Mouse (Mus musculus) embryonic facial prominence, embryonic 12.5 days (tissue): ENCODE measurements around the gene Dlg5. TPM values are rescaled to one million over a fixed set of nuclear protein-coding genes. Genes with fewer than 3 reads are reported as not detected.

Experiments used
- ATAC-seq: fragments of 200-750 bp; cut with Nextera tagmentation; 2 replicates; pipeline ENCODE4 v1.8.0; 2017; ENCODE audit not compliant: insufficient number of reproducible peaks, insufficient read depth, low FRiP score, low TSS enrichment
- H3K27ac ChIP-seq: fragments of 300-500 bp; sonication (generic); 2 replicates; pipeline ENCODE4 v1.5.1; 2016; ENCODE audit warnings: mild to moderate bottlenecking
- H3K27me3 ChIP-seq: fragments of 300-500 bp; sonication (generic); 2 replicates; pipeline ENCODE4 v1.6.1; 2016; ENCODE audit warnings: mild to moderate bottlenecking, moderate library complexity
- H3K36me3 ChIP-seq: fragments of 300-500 bp; sonication (generic); 2 replicates; pipeline ENCODE4 v1.6.1; 2016; ENCODE audit warnings: mild to moderate bottlenecking
- H3K4me1 ChIP-seq: fragments of 300-500 bp; sonication (generic); 2 replicates; pipeline ENCODE4 v1.6.1; 2016
- H3K4me2 ChIP-seq: fragments of 300-500 bp; sonication (generic); replicated peaks from 2 replicates; pipeline ENCODE4 v1.6.1; 2016; ENCODE audit warnings: mild to moderate bottlenecking, moderate library complexity
- H3K4me3 ChIP-seq: fragments of 300-500 bp; sonication (generic); 2 replicates; pipeline ENCODE4 v1.5.1; 2016; ENCODE audit warnings: mild to moderate bottlenecking
- H3K9ac ChIP-seq: fragments of 300-500 bp; sonication (generic); 2 replicates; pipeline ENCODE4 v1.6.1; 2016; ENCODE audit warnings: mild to moderate bottlenecking, moderate library complexity
- H3K9me3 ChIP-seq: fragments of 300-500 bp; sonication (generic); 2 replicates; pipeline ENCODE4 v1.6.1; 2016; ENCODE audit warnings: mild to moderate bottlenecking, moderate library complexity
- WGBS: fragments of 180-500 bp; shearing (Covaris S2); methylation state at CpG from one replicate; pipeline ENCODE4 v1.1.7; 2016; 5-methylcytosine and 5-hydroxymethylcytosine counted together
- polyA plus RNA-seq: library from polyadenylated mRNA; unstranded; fragments of >200 nt; fragmentation: Nextera tagmentation; extraction: Ambion mirVana; gene quantifications from 2 replicates; pipeline ENCODE4 v1.2.1, GENCODE M21; 2016

The Dlg5 gene
- polyA plus RNA-seq, 1 experiment from 2014 or later = 28.9 TPM

- H3K27ac ChIP-seq = no peak overlapping the region
- 69% methylated on average over 3 of the region's 3 CpGs for WGBS
- no peak for ATAC-seq
- no peaks in the 10 kb centered on the region for H3K27me3 ChIP-seq
- H3K36me3 ChIP-seq = peaks cover 92% of the 10 kb centered on the region
- no peaks in the 10 kb centered on the region for H3K4me1 ChIP-seq
- no peak overlapping the region for H3K4me2 ChIP-seq
- H3K4me3 ChIP-seq = no peak overlapping the region
- no peaks in the 10 kb centered on the region for H3K9me3 ChIP-seq
- no peak overlapping the region for H3K9ac ChIP-seq
Measured at GRCm38 (mm10) chr14:24144821-24145220, 100.9 kb downstream of the Dlg5 start.

GRCm38 (mm10) chr14:24144421-24144820, 101.3 kb downstream of the Dlg5 start:
- Histone ChIP-seq H3K27me3 (no peaks in the 10 kb centered on the region), H3K9ac (no peak overlapping the region), H3K9me3 (no peaks in the 10 kb centered on the region), H3K27ac (no peak overlapping the region), H3K4me2 (no peak overlapping the region), H3K4me1 (no peaks in the 10 kb centered on the region), H3K4me3 (no peak overlapping the region), H3K36me3 (peaks cover 92% of the 10 kb centered on the region)
- ATAC-seq = 0 out of 2 replicates have a peak, but pooled peaks have one; percentile 20
- 46% methylated on average over 8 of the region's 8 CpGs for WGBS

- H3K9me3 ChIP-seq = no peaks in the 10 kb centered on the region
- peaks cover 92% of the 10 kb centered on the region for H3K36me3 ChIP-seq
- no peak overlapping the region for H3K4me3 ChIP-seq
- H3K27me3 ChIP-seq = no peaks in the 10 kb centered on the region
- H3K9ac ChIP-seq = no peak overlapping the region
- H3K4me2 ChIP-seq = no peak overlapping the region
- no peaks in the 10 kb centered on the region for H3K4me1 ChIP-seq
- 79% methylated on average over 3 of the region's 3 CpGs for WGBS
- 0 out of 2 replicates have a peak overlapping the region, but pooled peaks have one; percentile 11 for H3K27ac ChIP-seq
- ATAC-seq = no peak
Measured at GRCm38 (mm10) chr14:24142926-24143430, 102.7 kb downstream of the Dlg5 start.

DNA sequence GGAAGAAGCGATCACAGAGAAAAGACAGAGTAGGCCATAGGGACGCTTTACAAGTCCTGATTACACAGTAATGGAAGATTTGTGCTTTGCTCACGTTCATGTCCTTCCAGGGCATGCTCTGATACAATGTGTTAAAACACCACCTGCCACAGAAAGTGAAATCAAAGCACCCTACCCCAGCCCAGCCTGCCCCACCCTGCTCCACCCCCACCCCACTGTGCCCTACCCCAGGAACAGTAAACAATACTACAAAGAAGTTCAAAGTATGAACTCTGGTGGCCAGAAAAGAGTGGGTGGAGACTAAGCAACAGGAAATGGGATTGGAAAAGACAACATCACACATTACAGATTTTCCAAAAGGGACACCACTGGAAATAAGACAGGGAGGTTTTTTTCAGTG, 104.0 kb downstream of the Dlg5 start:
- H3K4me3 ChIP-seq = no peak overlapping the region
- 90% methylated on average over 3 of the region's 3 CpGs for WGBS
- peaks cover 93% of the 10 kb centered on the region for H3K36me3 ChIP-seq
- H3K27ac ChIP-seq = no peak overlapping the region
- no peaks in the 10 kb centered on the region for H3K27me3 ChIP-seq
- no peaks in the 10 kb centered on the region for H3K4me1 ChIP-seq
- no peaks in the 10 kb centered on the region for H3K9me3 ChIP-seq
- no peak overlapping the region for H3K9ac ChIP-seq
- ATAC-seq = no peak
- no peak overlapping the region for H3K4me2 ChIP-seq

DNA sequence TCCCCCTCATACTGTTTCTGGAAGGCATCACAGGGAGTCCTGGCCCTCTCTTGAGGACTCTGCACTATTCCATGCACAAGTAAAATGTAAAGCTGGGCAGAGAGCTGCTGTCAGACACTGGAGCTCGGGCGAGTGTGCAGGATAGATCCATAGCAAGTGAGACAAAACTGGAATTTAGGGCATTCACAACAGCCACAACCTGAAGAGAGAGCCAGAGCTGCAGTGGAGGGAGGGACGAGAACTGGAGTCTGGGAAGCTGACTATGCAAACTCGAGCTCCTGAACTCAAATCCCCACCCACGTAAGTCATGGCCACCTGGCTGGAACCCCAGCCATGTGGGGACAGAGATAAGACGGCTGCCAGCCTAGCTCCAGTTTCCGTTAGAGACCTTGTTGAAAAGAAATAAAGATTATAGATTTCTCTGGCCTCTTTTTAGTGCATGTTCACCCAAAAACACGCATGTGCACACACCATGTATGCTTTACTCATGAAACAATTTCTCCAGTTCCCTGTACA, 105.4 kb downstream of the Dlg5 start:
- Histone ChIP-seq H3K9me3 (no peaks in the 10 kb centered on the region), H3K9ac (no peak overlapping the region), H3K4me2 (no peak overlapping the region), H3K36me3 (peaks cover 94% of the 10 kb centered on the region), H3K27ac (no peak overlapping the region), H3K4me3 (no peak overlapping the region), H3K4me1 (no peaks in the 10 kb centered on the region), H3K27me3 (no peaks in the 10 kb centered on the region)
- ATAC-seq = no peak
- 84% methylated on average over 8 of the region's 8 CpGs for WGBS

GRCm38 (mm10) chr14:24136908-24137307, 108.8 kb downstream of the Dlg5 start:
- no peaks in the 10 kb centered on the region for H3K9me3 ChIP-seq
- H3K4me3 ChIP-seq = no peak overlapping the region
- no peak overlapping the region for H3K4me2 ChIP-seq
- H3K27ac ChIP-seq = no peak overlapping the region
- no peaks in the 10 kb centered on the region for H3K27me3 ChIP-seq
- H3K4me1 ChIP-seq = no peaks in the 10 kb centered on the region
- ATAC-seq = no peak
- H3K9ac ChIP-seq = no peak overlapping the region
- 91% methylated on average over 11 of the region's 11 CpGs for WGBS
- H3K36me3 ChIP-seq = peaks cover 80% of the 10 kb centered on the region

DNA sequence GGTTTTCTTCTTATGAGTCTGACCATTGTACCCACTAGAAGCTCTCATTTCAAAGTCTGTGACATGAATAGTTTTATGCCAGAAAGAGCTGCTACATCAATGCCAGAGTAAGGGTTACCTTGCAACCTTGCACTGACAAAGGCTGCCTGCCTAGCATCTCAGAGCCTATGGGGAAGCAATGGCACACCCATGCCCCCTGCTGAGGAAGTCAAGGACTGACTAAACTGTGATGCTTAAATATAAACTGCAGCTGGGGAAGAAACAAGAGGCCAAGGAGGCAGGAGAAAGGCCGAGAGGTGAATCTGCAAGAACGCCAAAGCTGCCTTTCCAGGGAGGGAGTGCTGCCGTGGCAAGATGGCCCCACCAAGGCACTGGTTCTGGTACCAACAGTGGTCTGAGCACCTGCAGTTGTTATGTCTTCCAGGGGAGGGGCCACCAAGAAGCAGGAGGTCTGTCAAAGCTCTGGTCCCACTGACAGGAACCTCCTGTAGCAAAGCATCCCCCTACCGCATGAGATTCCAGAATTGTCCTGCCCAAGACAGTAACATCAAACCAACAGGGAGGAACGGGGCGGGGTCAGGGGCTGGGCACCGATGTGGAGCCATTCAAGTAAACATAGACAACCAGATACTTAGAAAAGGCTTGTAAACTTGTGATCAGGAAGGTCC, 111.0 kb downstream of the Dlg5 start:
- H3K9ac ChIP-seq = no peak overlapping the region
- no peaks in the 10 kb centered on the region for H3K4me1 ChIP-seq
- peaks cover 63% of the 10 kb centered on the region for H3K36me3 ChIP-seq
- H3K27me3 ChIP-seq = no peaks in the 10 kb centered on the region
- H3K4me2 ChIP-seq = no peak overlapping the region
- ATAC-seq = no peak
- no peak overlapping the region for H3K4me3 ChIP-seq
- no peak overlapping the region for H3K27ac ChIP-seq
- 85% methylated on average over 7 of the region's 7 CpGs for WGBS
- no peaks in the 10 kb centered on the region for H3K9me3 ChIP-seq

- no peaks in the 10 kb centered on the region for H3K27me3 ChIP-seq
- H3K36me3 ChIP-seq = peaks cover 53% of the 10 kb centered on the region
- no peaks in the 10 kb centered on the region for H3K4me1 ChIP-seq
- no peak overlapping the region for H3K4me2 ChIP-seq
- no peaks in the 10 kb centered on the region for H3K9me3 ChIP-seq
- no peak overlapping the region for H3K4me3 ChIP-seq
- no peak for ATAC-seq
- no peak overlapping the region for H3K9ac ChIP-seq
- WGBS = 90% methylated on average over 8 of the region's 8 CpGs
- H3K27ac ChIP-seq = no peak overlapping the region
Measured at GRCm38 (mm10) chr14:24133801-24134200, 111.9 kb downstream of the Dlg5 start.

GRCm38 (mm10) chr14:24132092-24132491, 113.6 kb downstream of the Dlg5 start:
- no peak overlapping the region for H3K27ac ChIP-seq
- no peak overlapping the region for H3K4me2 ChIP-seq
- no peaks in the 10 kb centered on the region for H3K9me3 ChIP-seq
- no peaks in the 10 kb centered on the region for H3K4me1 ChIP-seq
- H3K9ac ChIP-seq = no peak overlapping the region
- no peak overlapping the region for H3K4me3 ChIP-seq
- ATAC-seq = no peak
- peaks cover 36% of the 10 kb centered on the region for H3K36me3 ChIP-seq
- no peaks in the 10 kb centered on the region for H3K27me3 ChIP-seq
- 45% methylated on average over 4 of the region's 4 CpGs for WGBS

DNA sequence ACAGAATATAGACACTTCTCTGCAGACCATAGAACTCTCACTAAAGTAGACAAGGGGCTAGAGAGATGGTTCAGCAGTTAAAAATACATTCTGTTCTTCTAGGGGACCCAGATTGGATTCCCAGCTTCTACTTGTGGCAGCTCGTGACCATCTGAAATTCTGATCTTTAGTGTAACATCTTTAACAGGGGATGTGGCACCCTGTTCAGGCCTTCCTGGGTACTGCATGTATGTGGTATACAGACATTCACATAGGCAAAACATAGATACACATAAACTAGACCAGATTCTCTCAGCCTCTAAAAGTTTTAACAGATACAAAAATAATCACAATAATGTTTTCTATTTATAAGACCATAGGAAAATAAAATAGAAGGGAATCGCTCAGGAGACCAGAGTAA, 120.7 kb downstream of the Dlg5 start:
- ATAC-seq = no peak

DNA sequence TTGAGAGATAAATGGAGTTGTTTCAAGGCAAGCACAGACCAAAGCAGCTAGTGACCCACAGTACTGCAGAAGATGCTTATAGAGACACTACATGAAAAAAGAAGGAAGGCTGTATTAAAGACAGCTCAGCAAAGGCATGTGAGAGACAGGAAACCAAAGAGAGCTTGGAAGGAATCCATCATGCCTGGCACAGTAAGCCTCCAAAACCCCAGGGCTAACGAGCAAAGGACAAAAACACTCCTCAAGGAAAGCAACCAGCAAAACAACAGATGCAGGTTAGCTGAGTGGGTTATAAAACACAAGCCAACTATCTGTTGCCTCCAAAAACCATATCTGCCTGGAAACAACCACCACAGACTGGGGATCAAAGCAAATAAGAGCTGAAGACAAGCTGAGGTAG, 121.5 kb downstream of the Dlg5 start:
- no peaks in the 10 kb centered on the region for H3K27me3 ChIP-seq
- H3K4me3 ChIP-seq = no peak overlapping the region
- no peaks in the 10 kb centered on the region for H3K36me3 ChIP-seq
- H3K9me3 ChIP-seq = no peaks in the 10 kb centered on the region
- H3K4me1 ChIP-seq = no peaks in the 10 kb centered on the region
- WGBS = 61% methylated on average over 1 of the region's 1 CpGs
- H3K9ac ChIP-seq = no peak overlapping the region
- no peak overlapping the region for H3K27ac ChIP-seq
- ATAC-seq = no peak
- no peak overlapping the region for H3K4me2 ChIP-seq

More for the DNA sequence above, 120.7 kb downstream of the Dlg5 start:
- H3K9ac ChIP-seq = no peak overlapping the region
- H3K4me3 ChIP-seq = no peak overlapping the region
- H3K27ac ChIP-seq = no peak overlapping the region
- H3K4me2 ChIP-seq = no peak overlapping the region
- no peaks in the 10 kb centered on the region for H3K4me1 ChIP-seq
- H3K36me3 ChIP-seq = no peaks in the 10 kb centered on the region
- H3K27me3 ChIP-seq = no peaks in the 10 kb centered on the region
- WGBS = 80% methylated on average over 2 of the region's 2 CpGs
- H3K9me3 ChIP-seq = no peaks in the 10 kb centered on the region

GRCm38 (mm10) chr14:24106734-24107133, 139.0 kb downstream of the Dlg5 start:
- H3K36me3 ChIP-seq = no peaks in the 10 kb centered on the region
- H3K9ac ChIP-seq = no peak overlapping the region
- H3K9me3 ChIP-seq = no peaks in the 10 kb centered on the region
- WGBS = 67% methylated on average over 2 of the region's 2 CpGs
- H3K27ac ChIP-seq = no peak overlapping the region
- no peaks in the 10 kb centered on the region for H3K4me1 ChIP-seq
- no peak overlapping the region for H3K4me2 ChIP-seq
- H3K4me3 ChIP-seq = no peak overlapping the region
- H3K27me3 ChIP-seq = no peaks in the 10 kb centered on the region
- no peak for ATAC-seq
